Comparison of ENCODE assay signal across 15 mouse cellular contexts in the genomic region with DNA sequence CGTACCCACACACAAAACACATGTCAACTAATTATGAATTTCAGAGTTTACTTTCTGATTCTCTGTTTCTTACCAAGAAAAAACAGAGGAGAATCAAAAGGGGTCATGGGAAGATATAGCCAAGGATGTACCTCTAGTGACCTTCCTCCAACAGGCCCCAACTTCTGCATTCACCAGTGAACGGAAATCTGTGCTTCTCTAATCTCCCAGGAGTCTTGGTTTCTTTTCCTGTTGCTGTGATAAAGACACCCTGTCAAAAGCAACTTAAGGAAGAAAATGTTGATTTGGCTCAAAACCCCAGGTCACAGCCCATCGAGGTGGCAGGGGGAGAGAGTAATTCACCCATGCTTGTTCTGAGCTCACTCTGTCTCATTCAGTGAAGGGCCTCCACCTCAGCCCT.
DNase-seq lines count a peak whose midpoint lies in the region; ATAC-seq and TF ChIP-seq lines count a peak whose summit lies in the region.
"Had no signal": no experiment of that assay in that cellular context is flagged by ENCODE, and none has a peak within 500 bp of the region (broad histone marks: within the 10 kb centered on the region; RNA-seq: fewer than 3 reads in every experiment).

No protein-coding gene starts in this region.

- no peak for TF ChIP-seq POLR2A in spleen, adult 2 months (IDR thresholded peaks at IDR 0.05; ENCODE audit: low read depth, low read length)

- intact Hi-C loops in heart, postnatal 10 days (cut with DNase I): loop anchor here (2.0 to 10.0 kb wide), 4 partner anchors 63 to 1239 kb away; no protein-coding TSS in a partner anchor

- H3K4me1 ChIP-seq in heart, embryonic 15.5 days (replicated peaks): peaks cover 37% of the 10 kb centered on the region
- peaks cover 29% of the 10 kb centered on the region for H3K4me1 ChIP-seq in spleen, adult 2 months (ENCODE audit: control insufficient read depth, insufficient read depth, insufficient read length)
- peaks cover 58% of the 10 kb centered on the region for H3K4me1 ChIP-seq in liver, embryonic 13.5 days (replicated peaks)
- no peaks in the 10 kb centered on the region for H3K4me1 ChIP-seq in hindbrain, postnatal 0 days (ENCODE audit: insufficient read depth, low read length)
- H3K4me1 ChIP-seq: midbrain, embryonic 10.5 days had no signal

- H3K36me3 ChIP-seq in heart, embryonic 15.5 days: no peaks in the 10 kb centered on the region
- H3K36me3 ChIP-seq in spleen, adult 2 months (ENCODE audit: control insufficient read depth, insufficient read depth, low read length): no peaks in the 10 kb centered on the region
- no peaks in the 10 kb centered on the region for H3K36me3 ChIP-seq in liver, embryonic 13.5 days
- no peaks in the 10 kb centered on the region for H3K36me3 ChIP-seq in hindbrain, postnatal 0 days (ENCODE audit: insufficient read depth, low read length)
- H3K36me3 ChIP-seq: limb, embryonic 13.5 days; midbrain, embryonic 10.5 days had no signal

- ATAC-seq in heart, embryonic 15.5 days (replicated peaks; ENCODE audit: insufficient number of reproducible peaks, insufficient read depth, low FRiP score, low read depth): no peak
- ATAC-seq in liver, embryonic 13.5 days (ENCODE audit: low read depth): no peak
- no peak for ATAC-seq in hindbrain, postnatal 0 days
- ATAC-seq: lung, postnatal 0 days had no signal

- H3K9me3 ChIP-seq in heart, embryonic 15.5 days (replicated peaks): no peaks in the 10 kb centered on the region
- H3K9me3 ChIP-seq in liver, embryonic 13.5 days (replicated peaks): no peaks in the 10 kb centered on the region
- no peaks in the 10 kb centered on the region for H3K9me3 ChIP-seq in hindbrain, postnatal 0 days (ENCODE audit: low read length)
- H3K9me3 ChIP-seq: limb, embryonic 13.5 days; midbrain, embryonic 10.5 days had no signal

- no peak for TF ChIP-seq CTCF in spleen, adult 2 months (IDR thresholded peaks at IDR 0.05; ENCODE audit: extremely low read depth, insufficient read depth, insufficient read length, insufficient replicate concordance)
- TF ChIP-seq CTCF in hindbrain, postnatal 0 days (IDR thresholded peaks at IDR 0.05; ENCODE audit: low read depth): no peak

- no peak for DNase-seq in heart, postnatal 10 days
- DNase-seq in spleen, adult 2 months (ENCODE audit: low read depth in 1 of 2, low spot score in 2 of 2): no peak
- DNase-seq in spleen, postnatal 4 days (ENCODE audit: low spot score in 2 of 2): no peak
- DNase-seq in liver, embryonic 13.5 days: no peak
- DNase-seq in adrenal gland, postnatal 14 days: no peak
- no peak for DNase-seq in hindbrain, postnatal 0 days (ENCODE audit: low spot score)
- DNase-seq: adrenal gland, adult 8-10 months; cerebellum, postnatal 25 days; gastrocnemius, postnatal 10 days; heart, postnatal 14 days; retina, postnatal 1 day had no signal

- no peak overlapping the region for H3K4me3 ChIP-seq in heart, embryonic 15.5 days
- no peak overlapping the region for H3K4me3 ChIP-seq in spleen, adult 2 months (ENCODE audit: extremely low read depth, insufficient read depth, insufficient read length)
- no peak overlapping the region for H3K4me3 ChIP-seq in liver, embryonic 13.5 days (replicated peaks)
- no peak overlapping the region for H3K4me3 ChIP-seq in hindbrain, postnatal 0 days (ENCODE audit: low read length)
- H3K4me3 ChIP-seq: limb, embryonic 13.5 days; midbrain, embryonic 10.5 days had no signal

- no peak overlapping the region for H3K9ac ChIP-seq in heart, embryonic 15.5 days
- no peak overlapping the region for H3K9ac ChIP-seq in liver, embryonic 13.5 days
- no peak overlapping the region for H3K9ac ChIP-seq in hindbrain, postnatal 0 days (replicated peaks; ENCODE audit: low read length)
- H3K9ac ChIP-seq: limb, embryonic 13.5 days had no signal

- H3K4me2 ChIP-seq in heart, embryonic 15.5 days: no peak overlapping the region
- no peak overlapping the region for H3K4me2 ChIP-seq in liver, embryonic 13.5 days
- no peak overlapping the region for H3K4me2 ChIP-seq in hindbrain, postnatal 0 days (ENCODE audit: low read depth, low read length)
- H3K4me2 ChIP-seq: limb, embryonic 13.5 days had no signal

- peak overlapping the region; percentile 35; the same call in 1 of the 2 replicates for H3K27ac ChIP-seq in heart, embryonic 15.5 days
- H3K27ac ChIP-seq in spleen, adult 2 months (ENCODE audit: insufficient read depth, low read length): peak overlapping the region; percentile 41; the same call in 1 of the 2 replicates
- H3K27ac ChIP-seq in liver, embryonic 13.5 days: peak overlapping the region; percentile 90
- H3K27ac ChIP-seq in hindbrain, postnatal 0 days: no peak overlapping the region
- H3K27ac ChIP-seq: limb, embryonic 13.5 days had no signal

- WGBS in heart, embryonic 15.5 days: 50% methylated on average over 3 of the region's 3 CpGs
- 24% methylated on average over 3 of the region's 3 CpGs for WGBS in spleen, adult 2 months
- 47% methylated on average over 3 of the region's 3 CpGs for WGBS in liver, embryonic 13.5 days (ENCODE audit: insufficient replicate concordance)
- 73% methylated on average over 3 of the region's 3 CpGs for WGBS in hindbrain, postnatal 0 days

- H3K27me3 ChIP-seq in heart, embryonic 15.5 days: no peaks in the 10 kb centered on the region
- no peaks in the 10 kb centered on the region for H3K27me3 ChIP-seq in spleen, adult 2 months (ENCODE audit: control insufficient read depth, insufficient read depth, low read length)
- no peaks in the 10 kb centered on the region for H3K27me3 ChIP-seq in liver, embryonic 13.5 days
- H3K27me3 ChIP-seq in hindbrain, postnatal 0 days (ENCODE audit: insufficient read depth, low read length): no peaks in the 10 kb centered on the region
- H3K27me3 ChIP-seq: limb, embryonic 13.5 days had no signal
